Mouse (Mus musculus) T-helper 1 cell (primary cell): ENCODE data around the gene Med25.

Experiments
- in situ Hi-C: fragments of 300-600 bp; cut with MboI, MseI; formaldehyde crosslinking; loops from one replicate; pipeline ENCODE4 v1.15.1; 2025; ENCODE audit warnings: high pct_unique_total_duplicates

The Med25 gene

DNA sequence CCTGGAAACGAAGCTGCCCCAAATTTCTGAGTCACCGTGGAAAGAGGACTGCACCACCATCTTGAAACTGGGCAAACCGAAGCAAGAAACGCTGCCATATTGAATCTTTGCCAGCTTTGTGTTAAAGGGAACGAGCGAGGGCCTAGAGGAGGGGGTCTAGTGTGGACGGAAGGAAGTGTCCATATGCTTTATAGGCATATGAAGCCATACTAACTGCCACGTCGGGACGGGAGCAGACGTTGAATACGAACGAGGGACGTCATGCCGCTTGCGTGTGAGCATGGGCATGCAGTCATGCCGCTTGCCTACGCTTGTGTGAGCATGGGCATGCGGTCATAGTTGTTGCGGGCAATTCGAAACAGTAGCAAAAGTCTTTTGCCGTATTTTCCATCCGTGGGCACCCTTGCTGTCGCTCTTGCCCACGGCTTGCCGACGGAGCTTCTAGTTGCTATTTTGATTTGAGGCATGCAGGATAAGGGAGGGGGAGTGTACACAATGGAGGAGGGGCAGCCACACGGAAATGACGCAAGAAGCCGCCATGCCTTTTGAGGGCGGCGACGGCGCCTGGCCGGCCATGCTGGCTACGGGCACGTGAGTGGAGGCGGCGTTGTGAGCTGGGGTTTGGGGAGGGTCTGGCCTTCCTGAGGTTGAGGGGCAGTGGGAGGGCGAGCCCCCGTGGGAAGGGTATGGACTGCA lies 42.9 kb downstream of the Med25 start:
- in situ Hi-C loops = no loop called here

DNA sequence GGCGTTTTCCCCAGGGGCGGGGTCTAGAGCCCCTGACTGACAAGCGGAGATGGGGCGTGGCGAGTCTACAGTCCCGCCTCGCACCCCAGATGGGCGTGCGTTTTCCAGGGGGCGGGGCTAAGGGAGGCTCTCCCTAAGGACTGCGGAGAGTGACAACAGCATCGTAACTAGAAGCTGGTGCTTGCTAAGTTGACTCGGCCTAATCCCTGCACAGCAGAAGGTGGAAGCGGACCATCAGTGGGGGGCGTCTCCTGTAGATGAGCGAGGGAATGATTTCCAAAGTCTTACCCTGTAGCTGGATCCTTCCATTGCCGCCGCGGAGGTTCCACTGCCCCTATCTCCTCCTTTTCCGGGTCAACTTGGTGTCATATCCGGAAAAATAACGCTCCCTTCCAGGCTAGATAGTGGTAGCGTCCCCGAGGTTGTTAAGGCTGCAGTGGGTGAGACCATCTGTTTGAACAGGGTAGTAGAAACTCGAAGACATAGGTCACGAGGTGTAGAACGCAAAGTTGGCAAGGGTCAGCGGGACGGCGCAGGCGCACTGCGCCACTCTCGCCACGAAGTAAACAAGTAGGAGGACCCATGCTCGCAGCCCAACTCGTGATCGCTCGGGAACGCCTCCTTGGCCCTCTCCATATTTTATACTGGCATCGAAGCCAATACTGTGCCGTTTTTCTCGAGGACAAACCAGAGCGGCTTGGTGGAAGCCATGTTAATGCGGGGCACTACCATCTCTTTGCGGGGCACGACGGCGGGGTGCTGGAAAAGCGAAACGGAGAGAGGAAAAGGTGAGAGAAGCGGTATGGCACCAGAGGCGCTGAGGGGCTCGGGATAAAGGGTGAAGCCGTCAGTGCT lies 43.7 kb downstream of the Med25 start, which contains the start of the genes Akt1s1 and Tbc1d17:
Akt1s1 (plus strand) TSS at position 431 of the 855 bp plus-strand sequence.
Tbc1d17 (minus strand) TSS at position 519 of the 855 bp plus-strand sequence.
- in situ Hi-C loops = no loop called here

DNA sequence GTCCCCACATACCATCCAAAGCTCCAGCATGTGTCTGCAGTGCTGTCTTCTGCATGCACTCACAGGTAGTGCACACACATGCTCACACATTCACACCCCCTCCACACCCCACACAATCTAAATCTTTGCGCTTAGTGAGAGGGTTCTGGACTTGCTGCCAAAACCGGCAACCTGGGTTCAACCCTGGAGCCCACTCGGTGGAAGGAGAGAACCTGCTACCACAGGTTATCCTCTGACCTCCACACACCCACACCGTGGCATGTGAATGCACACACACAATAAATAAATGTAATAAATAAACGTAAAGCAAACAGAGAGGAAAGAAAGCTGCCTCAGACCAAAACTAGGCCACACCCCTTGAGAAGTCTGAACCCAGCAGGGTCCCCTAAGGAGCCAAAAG lies 44.7 kb downstream of the Med25 start:
- in situ Hi-C loops = no loop called here

DNA sequence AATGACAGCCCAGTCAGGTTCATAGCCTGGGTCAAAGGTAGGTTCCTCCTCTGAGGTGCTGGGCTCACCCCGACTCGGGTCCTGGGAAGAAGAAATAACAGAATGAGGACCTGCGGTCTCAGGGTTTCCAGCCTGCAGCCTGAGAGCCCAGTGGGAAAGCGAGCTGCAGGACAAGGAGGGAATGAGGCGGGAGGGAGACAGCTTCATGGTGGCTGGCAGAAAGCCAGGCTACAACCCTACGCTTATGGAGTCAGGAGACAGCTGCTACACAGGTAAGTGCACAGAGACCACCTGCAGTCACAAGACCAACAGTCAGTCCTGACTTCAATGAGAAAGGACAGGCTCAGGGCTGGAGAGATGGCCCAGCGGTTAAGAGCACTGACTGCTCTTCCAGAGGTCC lies 45.7 kb downstream of the Med25 start:
- in situ Hi-C loops = no loop called here

DNA sequence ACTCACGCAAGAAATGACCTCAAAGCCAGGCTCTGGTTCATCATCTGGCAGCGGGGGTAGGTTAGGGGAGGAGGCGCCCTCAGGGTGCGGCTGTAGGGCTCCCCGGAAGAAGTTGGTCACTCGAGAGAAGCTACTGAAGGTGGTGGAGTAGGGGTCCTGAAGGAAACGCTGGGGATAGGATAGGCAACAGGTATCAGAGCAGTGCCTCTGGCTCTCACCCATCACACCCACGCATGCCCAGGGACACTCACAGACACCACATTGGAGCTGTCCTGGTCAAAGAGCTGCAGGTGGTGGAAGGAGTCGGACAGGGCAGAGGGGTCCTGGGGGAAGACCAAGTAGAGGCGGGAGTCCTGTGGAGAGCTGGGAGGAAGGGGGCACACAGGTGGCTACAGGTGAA lies 47.5 kb downstream of the Med25 start:
- in situ Hi-C loops = no loop called here

DNA sequence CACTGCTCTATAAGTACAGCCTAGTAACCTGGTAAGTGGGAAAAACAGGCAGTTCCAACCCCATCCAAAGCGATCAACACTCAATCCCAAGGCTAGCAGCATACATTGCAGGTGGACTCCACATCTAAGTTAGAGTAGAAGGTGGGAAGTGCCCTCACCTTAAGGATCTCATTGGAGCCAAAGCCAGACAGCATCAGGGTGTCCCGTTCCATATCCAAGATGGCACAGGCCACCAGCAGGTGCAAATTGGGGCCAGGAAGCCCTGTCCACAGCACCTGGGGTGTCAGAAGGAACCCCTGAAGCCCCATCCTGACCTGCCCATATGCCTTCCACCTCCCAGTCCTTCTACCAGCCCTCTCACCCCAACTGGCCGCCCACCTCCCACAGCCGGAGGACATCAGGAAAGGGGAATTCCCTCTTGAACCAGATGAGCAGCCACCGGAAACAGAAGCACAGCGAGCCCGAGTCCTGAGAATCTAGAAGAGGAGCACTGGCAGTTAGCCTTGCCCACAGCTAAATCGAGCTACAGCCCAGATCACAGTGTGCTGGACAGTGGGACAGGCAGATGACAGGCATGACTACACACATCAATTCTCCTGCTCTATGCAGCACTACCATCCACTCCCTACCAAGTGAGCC lies 50.6 kb downstream of the Med25 start:
- in situ Hi-C loops = no loop called here

DNA sequence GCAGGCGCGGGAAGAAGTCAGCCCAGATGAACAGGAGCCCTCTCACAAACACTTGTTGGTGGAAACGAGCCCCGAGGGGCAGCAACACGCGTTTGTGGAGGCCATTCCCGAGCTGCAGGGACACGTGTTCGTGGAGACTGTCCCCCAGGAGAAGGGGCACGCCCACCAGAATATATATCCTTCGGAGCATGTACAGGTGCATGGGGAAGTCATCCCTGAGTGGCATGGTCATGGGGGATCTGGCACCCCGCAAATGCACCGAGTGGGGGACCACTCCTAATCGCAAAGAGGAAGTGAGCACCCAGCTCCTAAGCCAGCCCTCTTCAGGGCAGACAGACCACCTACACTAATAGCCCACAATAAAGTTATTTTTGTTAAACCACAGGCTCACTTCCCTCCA lies 52.1 kb downstream of the Med25 start:
- in situ Hi-C loops = no loop called here

DNA sequence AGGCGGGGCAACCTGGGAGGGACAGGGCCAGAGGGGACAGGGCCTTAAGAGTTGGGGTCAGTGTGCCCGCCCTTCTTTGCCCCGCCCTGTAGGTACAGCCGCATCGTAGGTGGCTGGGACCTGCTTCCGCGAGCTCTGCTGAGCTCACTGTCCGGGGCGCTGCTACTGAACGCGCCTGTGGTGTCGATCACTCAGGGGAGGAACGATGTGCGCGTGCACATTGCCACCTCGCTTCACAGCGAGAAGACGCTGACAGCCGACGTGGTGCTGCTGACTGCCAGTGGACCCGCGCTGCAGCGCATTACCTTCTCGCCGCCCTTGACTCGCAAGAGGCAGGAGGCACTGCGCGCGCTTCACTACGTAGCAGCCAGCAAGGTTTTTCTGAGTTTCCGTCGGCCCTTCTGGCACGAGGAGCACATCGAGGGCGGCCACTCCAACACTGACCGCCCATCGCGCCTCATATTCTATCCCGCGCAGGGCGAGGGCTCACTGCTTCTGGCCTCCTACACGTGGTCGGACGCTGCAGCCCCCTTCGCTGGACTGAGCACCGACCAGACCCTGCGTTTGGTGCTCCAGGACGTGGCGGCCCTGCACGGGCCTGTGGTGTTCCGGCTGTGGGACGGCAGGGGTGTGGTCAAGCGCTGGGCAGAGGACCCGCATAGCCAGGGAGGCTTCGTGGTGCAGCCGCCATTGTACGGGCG lies 52.9 kb downstream of the Med25 start:
- in situ Hi-C loops = no loop called here

DNA sequence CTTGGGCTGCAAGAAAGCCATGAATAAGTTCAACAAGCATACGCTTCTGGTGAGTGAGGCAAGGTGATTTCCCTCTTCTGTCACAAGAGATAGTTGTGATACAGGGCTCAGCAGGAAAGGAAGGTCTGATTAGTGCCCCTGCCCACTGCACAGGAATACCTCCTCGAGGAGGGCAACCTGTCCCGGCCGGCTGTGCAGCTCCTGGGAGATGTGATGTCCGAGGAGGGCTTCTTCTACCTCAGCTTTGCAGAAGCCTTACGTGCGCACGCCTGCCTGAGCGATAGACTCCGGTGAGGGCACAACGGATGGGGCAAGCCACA lies 53.4 kb downstream of the Med25 start:
- in situ Hi-C loops = no loop called here

DNA sequence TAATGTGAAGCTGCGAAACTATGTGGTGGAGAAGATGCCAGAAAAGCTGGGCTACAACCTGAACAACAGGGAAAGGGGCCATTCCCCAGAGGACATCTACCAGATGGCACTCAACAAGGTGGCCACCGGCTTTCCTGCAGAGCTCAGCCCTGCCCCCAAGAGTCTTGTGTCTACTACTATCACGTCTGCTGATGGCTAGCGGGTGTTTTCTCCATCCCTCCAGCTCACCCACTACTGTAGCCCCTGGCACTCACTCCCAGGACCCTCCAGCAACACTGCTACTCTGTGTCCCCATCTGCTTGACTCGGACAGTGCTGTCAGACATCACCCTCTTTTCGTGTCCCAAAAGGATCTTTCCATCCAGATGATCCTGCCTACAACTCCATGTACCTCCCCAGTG lies 54.4 kb downstream of the Med25 start:
- in situ Hi-C loops = no loop called here

DNA sequence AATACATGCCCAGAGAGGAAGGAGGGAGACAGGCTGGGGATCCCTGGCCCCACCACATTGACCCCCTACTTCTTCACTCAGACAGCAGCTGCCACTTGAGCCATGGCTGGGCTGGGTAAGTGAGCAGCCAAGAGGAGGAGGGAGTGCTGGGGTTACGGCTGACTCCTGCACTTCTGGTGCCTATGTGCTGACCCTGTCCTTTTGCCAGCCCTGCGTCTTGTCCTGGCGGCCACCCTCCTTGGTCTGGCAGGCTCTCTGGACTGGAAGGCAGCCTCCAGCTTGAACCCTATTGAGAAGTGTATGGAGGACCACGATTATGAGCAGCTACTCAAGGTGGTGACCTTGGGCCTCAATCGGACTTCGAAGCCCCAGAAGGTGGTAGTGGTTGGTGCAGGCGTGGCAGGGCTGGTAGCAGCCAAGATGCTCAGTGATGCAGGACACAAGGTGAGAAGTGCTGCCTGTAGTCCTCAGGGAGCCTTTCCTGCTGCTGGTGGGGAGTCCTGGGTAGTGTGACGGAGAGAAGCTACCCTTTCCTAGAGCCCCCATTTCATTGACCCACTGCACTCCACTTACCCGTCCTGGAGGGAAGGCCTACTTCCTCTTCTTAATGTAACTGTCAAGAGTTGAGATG lies 56.0 kb downstream of the Med25 start:
- in situ Hi-C loops = no loop called here

DNA sequence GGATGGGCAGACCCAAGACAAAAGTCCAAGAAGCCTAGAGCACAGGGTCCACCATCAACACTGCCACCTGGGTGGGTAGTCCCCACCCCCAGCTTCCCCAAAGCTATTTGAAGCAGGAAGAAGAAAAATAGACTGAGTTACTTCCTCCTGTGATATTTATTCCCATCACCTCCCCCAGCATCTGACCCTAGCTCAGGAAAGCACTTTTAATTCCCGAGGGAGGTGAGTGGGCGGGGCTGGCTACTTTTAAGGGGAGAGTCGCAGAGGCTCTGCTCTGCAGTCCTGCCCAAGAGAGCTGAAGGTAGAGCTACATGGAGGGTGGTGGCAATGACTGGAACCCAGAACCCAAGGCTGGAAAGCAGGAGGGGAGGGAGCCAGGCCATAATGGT lies 56.5 kb downstream of the Med25 start:
- in situ Hi-C loops = no loop called here

DNA sequence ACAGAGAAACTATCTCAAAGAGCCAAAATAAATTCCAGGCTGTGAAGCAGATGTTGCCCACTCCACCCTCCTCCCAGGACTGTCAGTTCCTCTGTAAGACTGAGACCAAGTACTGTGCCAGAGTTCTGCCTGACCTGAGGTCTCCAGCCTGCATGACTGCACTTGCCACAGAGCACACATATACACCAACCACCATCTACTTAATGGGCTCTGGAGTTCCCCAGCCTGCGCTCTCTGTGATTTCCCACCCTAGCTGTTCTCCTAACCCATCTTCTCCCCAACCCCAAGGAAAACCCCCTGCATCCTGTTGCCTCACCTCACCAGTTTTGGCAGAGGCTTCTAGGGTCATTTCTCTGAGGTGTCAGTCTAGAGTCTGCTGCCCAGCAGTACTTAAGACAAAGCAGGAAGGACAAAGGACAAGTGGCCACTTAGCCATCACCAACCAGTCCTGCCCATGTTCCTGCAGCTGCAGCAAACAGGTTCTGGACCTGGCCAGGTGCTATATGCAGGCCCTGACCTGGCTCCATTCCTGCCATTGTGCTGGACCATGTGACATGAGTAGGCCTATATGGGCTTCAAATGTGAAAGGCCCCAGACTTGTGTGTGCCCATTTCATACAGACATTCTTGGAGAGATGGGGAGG lies 57.0 kb downstream of the Med25 start:
- in situ Hi-C loops = no loop called here

DNA sequence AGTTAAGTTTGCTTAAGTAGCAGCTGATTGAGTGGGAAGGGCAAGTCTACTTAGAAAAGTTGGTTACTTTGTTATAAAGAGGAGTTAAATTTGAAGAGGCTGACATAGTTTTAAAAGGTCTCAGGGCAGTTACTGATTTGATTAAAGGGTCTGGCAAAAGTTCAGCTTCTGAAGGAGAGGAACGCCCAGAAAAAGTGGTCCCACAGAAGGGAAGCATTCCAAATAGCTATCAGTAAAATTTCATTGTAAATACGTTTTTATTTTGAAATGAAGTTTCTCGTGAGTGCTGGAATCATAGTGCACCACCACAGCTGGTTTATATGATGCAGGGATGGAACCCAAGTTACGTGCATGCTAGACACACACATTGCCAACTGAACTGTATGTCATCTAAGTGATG lies 59.7 kb downstream of the Med25 start:
- in situ Hi-C loops = loop anchor here (5.0 kb wide), 1 partner anchor 110 kb away; no protein-coding TSS in a partner anchor

DNA sequence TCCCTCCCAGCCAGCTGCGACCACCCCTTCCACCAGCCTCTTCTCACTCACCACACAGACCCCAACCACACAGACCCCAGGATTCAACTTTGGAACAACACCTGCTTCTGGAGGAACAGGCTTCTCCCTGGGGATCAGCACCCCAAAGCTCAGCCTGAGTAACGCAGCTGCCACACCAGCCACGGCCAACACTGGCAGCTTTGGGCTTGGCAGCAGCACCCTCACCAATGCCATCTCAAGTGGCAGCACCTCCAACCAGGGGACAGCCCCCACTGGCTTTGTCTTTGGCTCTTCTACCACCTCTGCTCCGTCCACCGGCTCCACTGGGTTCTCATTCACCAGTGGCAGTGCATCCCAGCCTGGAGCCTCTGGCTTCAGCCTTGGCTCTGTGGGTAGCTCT lies 63.8 kb downstream of the Med25 start:
- in situ Hi-C loops = no loop called here

DNA sequence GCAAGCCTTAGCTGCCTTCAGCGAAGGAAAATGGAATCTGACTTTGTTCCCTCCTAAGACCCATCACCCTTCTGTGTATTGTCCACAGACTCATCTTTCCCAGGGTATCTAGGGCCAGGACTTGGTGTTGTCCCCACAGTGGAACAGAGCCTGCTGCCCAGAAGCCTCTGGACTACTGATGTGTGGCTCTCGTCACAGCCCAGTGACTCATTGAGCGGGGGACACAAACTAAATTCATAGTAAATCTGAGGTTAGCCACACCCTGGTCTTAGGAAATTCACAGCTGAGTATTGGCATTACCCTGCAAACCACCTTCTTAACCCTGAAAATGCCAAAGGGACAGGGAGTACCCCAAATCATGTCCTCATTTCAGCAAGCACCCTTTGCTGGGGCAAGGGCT lies 65.7 kb downstream of the Med25 start:
- in situ Hi-C loops = no loop called here
